Mouse (Mus musculus): ENCODE measurements around the gene a. TPM values are rescaled to one million over a fixed set of nuclear protein-coding genes. Genes with fewer than 3 reads are reported as not detected.

Gene a
- 0.74 and 1.0 TPM in 2 replicates for polyA plus RNA-seq (2012; rRNA removed)

DNA sequence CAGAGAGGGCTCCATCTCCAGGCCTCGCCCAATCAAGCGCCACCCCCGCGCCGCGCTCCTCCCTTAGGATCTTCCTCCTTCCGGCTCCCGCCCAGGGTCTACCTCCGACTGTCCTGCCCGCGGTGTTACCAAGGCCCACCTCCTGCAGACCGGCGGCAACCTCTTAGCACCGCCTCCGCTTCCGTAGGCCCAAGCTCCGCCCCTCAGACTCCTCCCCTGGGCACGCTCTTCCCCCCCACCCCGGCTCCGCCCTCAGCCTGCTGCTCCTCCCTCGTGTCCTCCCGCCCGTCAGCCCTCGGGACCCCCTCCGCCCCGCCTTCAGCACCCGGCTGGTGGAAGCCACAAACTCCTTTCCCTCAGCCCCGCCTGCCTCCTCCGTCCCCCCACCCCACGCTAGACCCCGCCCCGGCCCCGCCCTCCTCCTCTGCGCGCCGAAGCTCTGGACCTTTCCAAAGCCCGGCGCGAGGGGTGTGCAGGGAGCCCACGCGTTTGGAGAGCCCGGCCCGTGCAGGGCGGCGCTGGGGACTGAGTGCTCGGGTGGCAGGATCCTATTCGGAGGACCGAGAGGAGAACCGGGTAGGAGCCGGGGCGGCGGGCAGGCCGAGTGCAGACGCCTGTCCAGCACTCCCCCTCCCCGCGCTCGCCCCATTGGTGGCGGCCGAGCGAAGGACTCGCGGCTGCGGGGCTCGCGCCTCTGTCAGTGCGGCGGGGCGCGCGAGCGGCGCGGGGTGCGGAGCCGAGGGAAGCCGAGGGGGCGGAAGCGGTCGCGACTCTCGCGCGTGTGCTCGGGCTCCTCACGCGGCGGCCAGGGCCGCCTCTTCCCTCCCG, at the start of gene a, which contains the start of gene Raly:
TSS of gene a (plus strand) at position 747 of the 828 bp plus-strand sequence.
TSS of gene Raly (plus strand) at position 441 of the 828 bp plus-strand sequence.
- DNase-seq (ENCODE audit: extremely low spot score in 1 of 2, low spot score in 1 of 2) = peak; percentile 89 to 96

DNA sequence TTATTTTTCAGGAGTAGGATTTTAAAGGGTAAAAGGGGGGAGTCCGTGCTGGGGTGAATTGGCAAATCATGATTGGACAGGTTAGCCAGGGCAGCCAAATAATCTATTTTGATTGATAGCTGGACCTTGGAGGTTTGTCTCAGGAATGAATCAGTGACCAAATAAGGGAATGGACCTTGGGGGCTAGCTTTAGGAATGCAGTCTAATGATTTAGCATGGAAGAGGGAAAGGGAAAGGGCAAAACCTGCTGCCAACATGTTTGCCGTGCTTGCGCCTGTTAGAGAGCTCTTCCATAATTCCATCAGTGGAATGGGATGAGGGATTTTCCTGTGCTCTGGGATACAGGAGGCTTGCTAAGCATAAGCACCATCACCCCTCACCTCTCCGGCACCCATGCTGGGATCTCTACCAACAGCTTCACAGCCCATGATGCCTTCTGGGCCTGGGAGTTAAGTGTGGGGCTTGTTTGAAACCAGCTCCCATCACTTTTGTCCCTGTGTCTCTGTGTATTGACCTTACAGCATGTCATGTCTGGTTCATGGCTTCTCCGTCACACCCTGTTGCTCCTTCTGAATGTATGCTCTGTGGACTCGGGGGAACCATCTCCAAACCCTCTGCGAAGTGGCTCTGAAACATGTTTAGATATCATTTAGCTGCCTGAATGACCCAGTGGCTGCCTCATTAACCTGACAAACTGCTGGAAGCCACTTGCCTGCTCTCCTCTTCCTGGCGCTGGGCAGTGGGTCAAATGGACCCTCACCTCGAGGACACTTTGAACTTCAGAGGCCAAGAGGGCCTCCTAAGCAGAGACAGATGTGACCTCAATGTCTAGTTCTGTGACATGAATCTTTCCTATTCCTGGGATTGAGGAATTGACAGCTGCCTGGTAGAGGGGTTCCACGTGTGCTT, 48.0 kb upstream of the a start:
- DNase-seq (ENCODE audit: extremely low spot score in 1 of 2, low spot score in 1 of 2) = no peak

DNA sequence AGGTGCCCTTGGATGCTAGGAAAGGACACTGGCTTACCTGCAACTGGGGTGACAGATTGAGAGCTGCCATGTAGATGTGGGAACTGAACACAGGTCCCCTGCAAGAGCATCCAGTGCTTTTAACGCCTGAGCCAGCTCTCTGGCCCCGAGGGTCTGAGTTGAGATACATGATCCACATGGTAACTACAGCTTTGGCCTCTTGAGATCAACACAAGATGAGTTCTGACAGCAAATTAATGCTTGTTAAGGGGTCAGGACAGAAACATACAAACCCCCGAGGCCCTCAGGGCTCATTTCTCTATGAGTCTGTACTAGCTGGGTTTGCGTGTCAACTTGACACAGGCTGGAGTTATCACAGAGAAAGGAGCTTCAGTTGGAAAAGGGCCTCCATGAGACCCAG, 47.3 kb upstream of the a start:
- DNase-seq (ENCODE audit: extremely low spot score in 1 of 2, low spot score in 1 of 2) = no peak

DNA sequence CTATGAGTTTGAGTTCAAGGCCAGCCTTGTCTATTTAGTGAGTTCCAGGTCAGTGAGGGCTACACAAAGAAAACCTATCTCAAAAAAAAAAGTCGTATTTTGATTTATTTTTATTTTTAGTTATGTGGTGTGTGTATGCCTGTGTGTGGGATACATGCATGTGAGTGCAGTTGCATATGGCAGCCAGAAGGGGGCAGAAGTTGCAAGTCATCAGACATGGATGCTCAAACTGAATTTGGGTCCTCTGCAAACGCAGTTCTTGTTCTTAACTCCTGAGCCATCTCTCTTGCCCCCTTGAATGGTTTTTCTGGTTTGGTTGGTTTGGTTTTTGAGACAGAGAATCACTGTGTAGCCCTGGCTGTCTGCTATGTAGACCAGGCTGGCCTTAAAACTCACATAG, 42.8 kb upstream of the a start:
- DNase-seq (ENCODE audit: extremely low spot score in 1 of 2, low spot score in 1 of 2) = no peak

DNA sequence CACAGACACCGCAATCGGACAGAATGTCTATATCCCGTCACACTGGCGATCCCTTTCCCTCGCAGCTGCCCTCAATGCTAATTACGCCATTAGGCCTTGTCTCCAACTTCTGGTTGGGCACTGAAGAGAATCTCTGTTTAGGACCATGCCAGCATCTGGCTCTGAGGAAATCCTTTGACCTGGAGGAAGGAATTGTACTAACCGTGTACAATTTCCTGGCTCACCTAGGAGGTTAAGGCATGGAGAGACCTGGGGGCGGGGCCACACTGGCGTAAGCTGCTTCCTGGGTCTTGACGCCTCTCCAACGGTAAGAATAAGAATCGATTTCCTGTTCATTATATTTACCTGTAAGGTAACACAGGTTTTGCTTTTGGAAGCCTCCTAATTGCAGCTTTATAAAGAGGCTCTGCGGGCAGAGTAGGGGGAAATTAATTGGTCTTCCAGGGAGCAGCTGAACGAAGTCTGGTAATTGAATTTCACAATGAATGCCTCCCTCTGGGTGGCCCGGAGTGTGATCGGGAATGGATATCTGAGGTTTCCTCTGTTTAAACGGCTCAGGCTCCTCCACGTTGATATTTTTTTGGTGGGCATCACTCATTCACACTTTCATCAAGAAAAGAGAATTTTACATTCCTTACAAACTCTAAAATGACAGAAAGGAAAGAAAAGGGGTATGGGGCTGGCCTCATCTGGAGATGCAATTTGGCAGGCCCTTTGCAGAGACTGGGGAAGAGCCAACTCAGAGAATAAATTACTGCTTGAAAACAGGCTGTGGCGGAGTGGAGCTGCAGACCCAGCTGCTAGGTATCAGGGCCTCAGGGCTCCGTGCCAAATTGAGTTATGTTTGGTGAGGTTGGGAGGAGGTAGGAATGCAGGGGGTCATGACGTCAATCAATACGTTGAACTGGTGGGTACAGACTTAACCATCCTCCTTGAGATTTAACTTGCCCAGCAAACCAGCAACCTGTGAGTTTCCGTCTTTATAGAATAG, 41.9 kb upstream of the a start:
- peak in 1 of 2 experiments; percentile 10 for DNase-seq (ENCODE audit: extremely low spot score in 1 of 2, low spot score in 1 of 2)

DNA sequence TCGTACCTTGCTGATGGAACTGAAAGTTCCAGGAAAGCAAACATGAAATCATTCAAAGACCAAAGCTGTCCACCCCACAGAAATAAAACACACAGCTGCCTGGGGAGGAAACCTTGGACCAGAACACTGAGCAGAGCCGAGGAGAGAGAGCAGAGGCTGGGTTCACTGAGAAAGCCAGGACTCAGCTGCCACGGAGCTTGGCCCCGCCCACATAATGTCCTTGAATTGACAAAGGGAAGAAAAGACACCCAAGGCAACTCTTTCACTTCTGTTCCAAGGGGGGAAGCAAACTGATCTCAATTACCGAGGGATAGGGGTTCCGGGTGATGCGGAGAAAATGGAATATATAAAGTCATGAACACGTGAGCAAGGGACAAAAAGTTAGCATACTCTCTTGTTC, 39.3 kb upstream of the a start:
- DNase-seq (ENCODE audit: extremely low spot score in 1 of 2, low spot score in 1 of 2) = no peak

DNA sequence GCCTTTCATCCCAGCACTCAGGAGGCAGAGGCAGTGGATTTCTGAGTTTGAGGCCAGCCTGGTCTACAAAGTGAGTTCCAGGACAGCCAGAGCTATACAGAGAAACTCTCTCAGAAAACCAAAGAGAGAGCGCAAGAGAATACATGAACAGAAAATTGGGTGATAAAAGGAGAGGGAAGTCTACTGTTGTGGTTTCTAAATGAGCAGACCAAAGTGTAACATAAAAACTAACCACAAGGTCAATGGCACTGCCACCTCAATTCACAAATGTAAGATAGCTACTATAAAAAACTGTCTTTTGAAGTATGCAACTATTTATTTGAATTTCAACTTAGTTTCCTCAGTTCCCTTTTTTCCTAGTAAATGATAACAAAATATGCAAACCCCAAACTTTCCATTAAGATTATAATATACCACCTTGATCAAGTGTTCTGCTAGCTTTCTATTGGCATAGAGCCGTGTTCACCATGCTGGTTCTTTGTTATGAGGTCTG, 37.1 kb upstream of the a start:
- DNase-seq (ENCODE audit: extremely low spot score in 1 of 2, low spot score in 1 of 2) = no peak

DNA sequence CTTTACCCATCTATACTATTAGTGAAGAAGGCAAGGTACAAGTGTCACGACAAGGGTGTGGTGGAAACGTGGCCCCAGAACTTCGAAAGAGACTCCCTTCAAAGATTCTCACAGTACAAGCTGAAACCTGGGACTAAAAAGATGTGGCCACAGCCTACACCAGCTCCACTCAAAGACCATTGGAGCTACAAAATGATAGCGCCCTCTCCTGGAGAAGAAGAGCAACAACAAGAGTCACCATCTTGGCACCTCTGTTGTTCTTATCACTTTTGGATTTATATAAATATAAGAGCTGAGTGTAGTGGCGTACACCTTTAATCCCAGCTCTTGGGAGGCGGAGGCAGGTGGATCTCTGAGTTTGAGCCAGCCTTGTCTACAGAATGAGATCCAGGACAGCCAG, 35.4 kb upstream of the a start:
- no peak for DNase-seq (ENCODE audit: extremely low spot score in 1 of 2, low spot score in 1 of 2)

DNA sequence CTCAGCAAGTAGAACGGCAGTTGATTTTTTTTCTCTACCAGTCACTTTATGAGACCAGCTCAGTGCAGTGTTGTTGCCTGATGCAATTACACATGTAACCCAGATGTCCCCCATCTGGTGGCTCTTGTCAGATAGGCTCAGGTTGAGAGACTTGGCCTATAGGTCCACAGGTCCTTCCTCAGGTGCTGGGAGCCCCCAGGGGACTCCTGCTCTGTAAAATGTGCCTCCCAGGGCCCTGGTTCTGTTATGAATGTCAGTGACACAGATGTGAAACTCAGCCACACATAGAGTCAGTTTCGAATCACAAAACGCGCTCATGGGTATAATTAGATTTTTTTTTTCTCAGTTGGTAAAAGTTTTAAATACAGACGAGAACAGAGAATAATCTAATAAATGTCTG, 33.5 kb upstream of the a start:
- no peak for DNase-seq (ENCODE audit: extremely low spot score in 1 of 2, low spot score in 1 of 2)

DNA sequence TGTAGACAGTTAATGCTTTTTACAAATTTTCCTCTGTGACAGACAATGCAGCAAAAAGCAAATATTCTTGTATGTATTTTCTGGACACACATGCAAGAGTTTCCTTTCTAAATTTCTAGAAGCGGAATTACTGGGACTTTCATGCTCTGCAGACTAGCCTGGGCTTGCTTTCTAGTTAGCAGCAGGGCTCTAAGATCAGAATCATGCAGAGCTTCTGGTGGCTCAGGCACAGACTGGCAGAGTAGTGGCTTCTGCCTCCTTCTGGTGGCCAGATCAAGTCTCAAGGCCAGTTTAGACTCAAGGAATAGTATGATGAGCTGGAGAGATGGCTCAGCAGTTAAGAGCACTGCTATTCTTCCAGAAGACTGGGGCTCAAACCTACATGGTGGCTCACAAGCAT, 32.7 kb upstream of the a start:
- DNase-seq (ENCODE audit: extremely low spot score in 1 of 2, low spot score in 1 of 2) = no peak

DNA sequence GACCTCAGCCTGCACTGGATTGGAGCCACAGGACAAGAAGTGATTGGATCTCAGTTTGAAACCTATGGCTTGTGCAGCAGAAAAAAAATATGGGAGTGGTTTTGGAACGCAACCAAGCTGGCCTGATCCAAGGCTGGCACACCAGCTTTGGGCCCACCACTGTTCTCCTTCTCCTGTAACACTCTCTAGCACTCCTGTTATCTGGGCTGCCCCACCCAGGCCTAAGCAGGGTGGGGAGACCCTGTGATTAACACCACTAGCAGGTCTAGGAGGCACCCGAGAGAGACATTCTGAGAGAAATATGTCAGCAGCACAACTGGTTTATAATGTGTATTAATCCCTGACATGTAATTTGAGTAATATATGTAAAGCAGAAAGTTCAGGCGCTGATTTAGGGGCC, 28.0 kb upstream of the a start:
- no peak for DNase-seq (ENCODE audit: extremely low spot score in 1 of 2, low spot score in 1 of 2)

DNA sequence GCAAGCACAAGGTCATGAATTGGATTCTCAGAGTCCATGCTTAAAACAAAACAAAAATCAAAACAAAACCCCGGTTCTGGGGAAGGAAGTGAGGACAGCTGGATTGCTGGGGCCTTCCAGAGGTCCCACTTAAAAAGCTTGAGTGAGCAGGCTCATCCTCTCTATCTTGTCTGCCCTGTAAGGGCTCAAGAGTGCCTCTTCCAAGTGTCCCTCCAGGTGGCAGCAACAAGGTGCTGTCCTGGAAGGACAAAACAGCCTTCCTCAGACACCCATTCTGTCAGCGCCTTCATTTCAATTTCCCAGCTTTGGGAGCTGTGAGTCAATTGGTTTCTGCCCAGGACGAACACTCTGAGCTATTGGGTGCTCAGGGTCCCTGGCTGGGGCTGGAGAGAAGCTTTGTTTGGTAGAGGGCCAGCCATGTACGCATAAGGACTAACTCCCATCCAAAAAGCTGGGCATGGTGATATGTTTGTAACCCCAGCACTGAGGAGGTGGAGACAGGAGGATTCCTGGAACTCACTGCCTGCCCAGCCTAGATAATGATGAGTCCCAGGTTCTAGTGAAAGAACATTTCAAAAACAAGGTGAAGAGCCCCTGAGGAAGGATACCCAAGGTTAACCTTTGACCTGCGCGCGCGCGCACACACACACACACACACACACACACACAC, 26.2 kb upstream of the a start:
- DNase-seq (ENCODE audit: extremely low spot score in 1 of 2, low spot score in 1 of 2) = no peak

DNA sequence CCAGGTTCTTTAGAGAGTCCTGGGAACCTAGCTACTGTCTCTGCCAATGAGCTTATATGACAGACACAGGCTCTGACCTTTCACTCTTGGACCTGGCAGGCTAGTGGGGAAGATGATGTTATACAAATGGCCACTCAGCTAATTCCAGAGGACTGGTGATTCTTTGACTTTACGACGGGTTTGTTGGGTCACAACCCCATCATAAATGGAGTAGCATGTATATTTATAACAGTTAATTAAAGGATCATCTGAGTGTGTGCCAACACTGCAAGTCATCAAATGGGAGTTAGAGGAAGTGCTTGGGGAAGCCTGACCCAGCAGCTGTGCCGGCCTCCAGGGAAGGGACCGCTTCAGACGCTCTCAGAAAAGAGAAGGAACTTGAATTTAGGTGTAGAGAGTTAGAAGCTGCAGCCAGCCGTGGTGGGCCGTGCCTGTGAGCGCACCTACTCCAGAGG, 25.6 kb upstream of the a start:
- DNase-seq (ENCODE audit: extremely low spot score in 1 of 2, low spot score in 1 of 2) = no peak

DNA sequence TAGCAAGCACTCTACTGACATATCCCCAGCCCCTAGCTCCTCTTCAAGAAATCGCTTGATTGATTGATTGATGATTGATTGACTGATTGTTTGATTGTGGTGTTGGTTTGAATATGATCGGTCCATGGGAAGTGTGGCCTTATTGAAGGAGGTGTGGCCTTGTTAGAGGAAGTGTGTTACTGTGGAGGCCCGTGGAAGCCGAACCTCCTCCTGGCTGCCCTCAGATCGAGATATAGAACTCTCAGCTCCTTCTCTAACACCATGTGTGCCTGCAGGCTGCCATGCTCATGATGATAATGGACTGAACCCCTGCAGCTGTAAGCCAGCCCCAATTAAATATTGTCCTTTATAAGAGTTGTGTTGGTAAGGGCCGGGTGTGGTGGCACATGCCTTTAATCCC, 24.2 kb upstream of the a start:
- DNase-seq (ENCODE audit: extremely low spot score in 1 of 2, low spot score in 1 of 2) = no peak

DNA sequence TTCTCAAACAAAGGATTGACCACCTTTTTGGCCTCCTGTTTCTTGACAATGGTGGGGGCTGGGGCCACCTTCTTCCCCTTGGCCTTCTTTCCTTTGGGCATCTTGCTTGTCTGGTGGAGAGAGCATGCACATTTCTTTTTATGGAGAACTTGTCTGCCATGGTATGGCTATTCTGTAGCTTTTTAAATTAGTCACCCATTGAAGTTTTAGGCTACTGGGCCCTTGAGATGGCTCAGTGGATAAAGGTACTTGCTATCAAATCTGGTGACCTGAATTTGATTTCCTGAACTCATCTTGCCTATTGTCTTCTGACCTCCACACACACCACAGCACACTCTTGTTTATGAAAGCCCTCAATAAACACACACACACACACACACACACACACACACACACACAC, 21.3 kb upstream of the a start, which contains the start of gene Gm14214:
TSS of gene Gm14214 (minus strand) at position 101 of the 400 bp plus-strand sequence.
- no peak for DNase-seq (ENCODE audit: extremely low spot score in 1 of 2, low spot score in 1 of 2)

DNA sequence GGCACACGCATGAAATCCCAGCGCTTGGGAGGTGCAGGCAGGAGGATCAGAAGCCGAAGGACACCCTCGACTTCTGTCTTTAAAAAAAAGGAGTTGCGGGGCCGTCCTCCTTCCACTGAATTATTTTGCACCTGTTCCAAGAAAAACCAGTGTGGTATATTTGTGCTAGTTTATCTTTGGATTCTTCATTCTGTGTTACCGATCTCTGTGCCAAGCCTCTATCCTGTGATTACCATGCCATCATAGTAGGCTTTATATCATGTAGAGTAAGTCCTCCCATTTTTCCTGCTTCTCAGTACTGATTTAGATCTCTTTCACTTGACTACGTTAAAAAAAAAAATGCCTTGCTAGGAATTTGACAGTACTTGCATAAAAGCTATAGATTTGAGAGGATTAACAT, 19.6 kb upstream of the a start:
- DNase-seq (ENCODE audit: extremely low spot score in 1 of 2, low spot score in 1 of 2) = no peak

DNA sequence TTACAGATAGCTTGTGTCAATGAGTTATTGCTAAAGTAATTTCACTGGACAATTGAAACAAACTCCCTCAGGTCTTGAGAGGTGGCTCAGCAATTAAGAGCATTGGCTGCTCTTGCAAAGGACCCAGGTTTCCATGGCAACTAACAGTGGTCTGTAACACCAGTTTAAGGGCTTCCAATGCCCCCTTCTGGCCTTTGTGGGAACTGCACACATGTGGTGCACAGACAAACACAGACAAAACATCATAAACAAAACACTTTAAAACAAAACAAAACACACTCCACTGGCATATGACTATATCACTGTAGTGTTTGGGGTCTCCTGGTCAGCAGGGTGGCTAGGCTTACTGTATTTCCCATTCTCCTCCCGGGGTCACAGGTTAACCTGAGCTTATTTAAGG, 17.2 kb upstream of the a start:
- DNase-seq (ENCODE audit: extremely low spot score in 1 of 2, low spot score in 1 of 2) = no peak

DNA sequence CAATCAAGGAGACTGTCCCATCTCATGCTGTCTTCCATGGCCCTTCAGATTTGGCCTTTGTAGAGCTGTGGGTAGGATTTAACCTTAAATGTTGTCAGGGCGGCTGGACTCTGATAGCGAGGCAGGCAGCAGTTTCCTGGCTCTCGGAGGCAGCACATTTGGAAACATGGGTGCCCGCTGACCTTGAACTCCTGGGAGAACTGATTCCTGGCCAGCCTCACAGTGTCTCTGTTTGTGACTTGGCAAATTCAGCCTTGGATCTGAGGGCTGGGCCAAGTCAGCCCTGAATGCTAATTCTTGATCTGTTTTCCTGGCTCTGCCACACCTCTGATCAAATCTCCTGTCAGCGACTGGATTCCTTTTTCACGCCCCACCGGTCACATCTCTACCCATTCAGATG, 14.7 kb upstream of the a start:
- no peak for DNase-seq (ENCODE audit: extremely low spot score in 1 of 2, low spot score in 1 of 2)

DNA sequence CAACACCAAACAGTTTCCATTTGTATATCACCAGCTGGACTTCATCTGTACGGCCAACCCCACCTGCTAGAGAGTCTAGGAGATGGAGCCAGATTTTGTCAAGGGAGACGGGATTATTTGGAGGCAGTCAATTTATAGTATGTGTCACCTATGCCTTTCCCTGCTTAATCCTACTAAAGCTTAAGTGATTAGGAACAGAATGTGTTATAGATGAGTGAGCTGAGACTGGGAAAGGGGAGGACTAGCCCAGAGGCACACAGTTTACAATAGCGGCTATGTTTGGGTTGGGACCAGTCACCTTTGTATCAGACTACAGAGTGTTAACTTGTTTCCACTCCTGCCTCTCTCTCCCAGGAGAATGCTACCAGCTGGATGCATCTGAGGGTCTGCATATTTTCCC, 11.6 kb upstream of the a start:
- DNase-seq (ENCODE audit: extremely low spot score in 1 of 2, low spot score in 1 of 2) = no peak

DNA sequence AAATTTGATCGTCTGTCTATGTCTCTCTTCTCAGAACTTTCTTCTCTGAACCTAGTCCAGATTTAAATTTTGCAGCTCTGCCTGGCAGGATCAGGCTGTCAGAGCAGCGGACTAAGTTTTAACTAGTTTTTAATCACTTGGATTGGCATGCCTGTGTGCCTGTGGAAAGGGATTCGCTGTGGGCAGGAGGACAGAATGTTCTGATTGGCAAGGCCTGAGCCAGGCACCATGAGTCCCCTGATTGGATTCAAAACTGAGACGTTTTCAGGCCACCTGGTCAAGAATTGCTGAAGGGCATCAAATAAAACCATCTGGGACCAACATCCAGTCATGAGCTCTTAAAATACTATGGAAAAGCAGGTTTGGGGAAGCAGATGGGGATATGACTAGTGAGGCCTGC, 8.8 kb upstream of the a start:
- DNase-seq (ENCODE audit: extremely low spot score in 1 of 2, low spot score in 1 of 2) = no peak
